Mouse (Mus musculus): ENCODE data around the gene Jmjd1c. TPM values are rescaled to one million over a fixed set of nuclear protein-coding genes. Genes with fewer than 3 reads are reported as not detected.

The Jmjd1c gene
- total RNA-seq, 2 experiments from 2014 or later: 20.2 to 21.5 TPM

GRCm38 (mm10) chr10:67215133-67215532 lies 119.2 kb downstream of the Jmjd1c start:
- intact Hi-C loops (cut with DNase I): loop anchor here (5.0 kb wide), 1 partner anchor 303 kb away; no protein-coding TSS in a partner anchor

GRCm38 (mm10) chr10:67216872-67217271 lies 120.9 kb downstream of the Jmjd1c start:
- no peak for DNase-seq
- intact Hi-C loops (cut with DNase I): loop anchor here (5.0 kb wide), 1 partner anchor 305 kb away; no protein-coding TSS in a partner anchor

More at GRCm38 (mm10) chr10:67215133-67215532, 119.2 kb downstream of the Jmjd1c start:
- no peak for DNase-seq

- intact Hi-C loops (cut with DNase I): loop anchor here (5.0 kb wide), 1 partner anchor 307 kb away; no protein-coding TSS in a partner anchor
- DNase-seq: no peak
Observed at GRCm38 (mm10) chr10:67218873-67219565, 123.1 kb downstream of the Jmjd1c start.

GRCm38 (mm10) chr10:67220251-67220650 lies 124.3 kb downstream of the Jmjd1c start:
- intact Hi-C loops (cut with DNase I): no loop called here
- DNase-seq: no peak

GRCm38 (mm10) chr10:67221284-67221683 lies 125.4 kb downstream of the Jmjd1c start:
- no peak for DNase-seq
- intact Hi-C loops (cut with DNase I): no loop called here

- no peak for DNase-seq
- intact Hi-C loops (cut with DNase I): no loop called here
Observed at GRCm38 (mm10) chr10:67223942-67224341, 128.0 kb downstream of the Jmjd1c start.

- intact Hi-C loops (cut with DNase I): no loop called here
- no peak for DNase-seq
Observed at GRCm38 (mm10) chr10:67225528-67225927, 129.6 kb downstream of the Jmjd1c start.

GRCm38 (mm10) chr10:67226109-67226508 lies 130.2 kb downstream of the Jmjd1c start:
- intact Hi-C loops (cut with DNase I): no loop called here

GRCm38 (mm10) chr10:67226543-67226942 lies 130.6 kb downstream of the Jmjd1c start:
- intact Hi-C loops (cut with DNase I): no loop called here
- no peak for DNase-seq

More at GRCm38 (mm10) chr10:67226109-67226508, 130.2 kb downstream of the Jmjd1c start:
- DNase-seq: peak; percentile 47 to 54

GRCm38 (mm10) chr10:67230439-67230838 lies 134.5 kb downstream of the Jmjd1c start:
- no peak for DNase-seq
- intact Hi-C loops (cut with DNase I): no loop called here

- intact Hi-C loops (cut with DNase I): no loop called here
- DNase-seq: no peak
Observed at GRCm38 (mm10) chr10:67247145-67247544, 151.2 kb downstream of the Jmjd1c start.

- DNase-seq: peak in 1 of 2 experiments; percentile 21
- intact Hi-C loops (cut with DNase I): no loop called here
Observed at GRCm38 (mm10) chr10:67249486-67249885, 153.6 kb downstream of the Jmjd1c start.

GRCm38 (mm10) chr10:67250846-67251245 lies 154.9 kb downstream of the Jmjd1c start:
- no peak for DNase-seq
- intact Hi-C loops (cut with DNase I): no loop called here

GRCm38 (mm10) chr10:67252353-67252752 lies 156.4 kb downstream of the Jmjd1c start:
- intact Hi-C loops (cut with DNase I): no loop called here
- no peak for DNase-seq

GRCm38 (mm10) chr10:67253115-67253514 lies 157.2 kb downstream of the Jmjd1c start:
- intact Hi-C loops (cut with DNase I): no loop called here
- DNase-seq: no peak

- no peak for DNase-seq
- intact Hi-C loops (cut with DNase I): loop anchor here (1.0 kb wide), 1 partner anchor 46 kb away; no protein-coding TSS in a partner anchor
Observed at GRCm38 (mm10) chr10:67264852-67265251, 168.9 kb downstream of the Jmjd1c start.

GRCm38 (mm10) chr10:67275916-67276315 lies 180.0 kb downstream of the Jmjd1c start:
- no peak for DNase-seq
- intact Hi-C loops (cut with DNase I): no loop called here

GRCm38 (mm10) chr10:67281852-67282251 lies 185.9 kb downstream of the Jmjd1c start:
- no peak for DNase-seq
- intact Hi-C loops (cut with DNase I): no loop called here

- DNase-seq: no peak
- intact Hi-C loops (cut with DNase I): no loop called here
Observed at GRCm38 (mm10) chr10:67282531-67282930, 186.6 kb downstream of the Jmjd1c start.

- intact Hi-C loops (cut with DNase I): no loop called here
- DNase-seq: no peak
Observed at GRCm38 (mm10) chr10:67283516-67283915, 187.6 kb downstream of the Jmjd1c start.

- DNase-seq: no peak
- intact Hi-C loops (cut with DNase I): no loop called here
Observed at GRCm38 (mm10) chr10:67284311-67284710, 188.4 kb downstream of the Jmjd1c start.

GRCm38 (mm10) chr10:67284761-67285175 lies 188.8 kb downstream of the Jmjd1c start:
- DNase-seq: peak in 1 of 2 experiments; percentile 56
- intact Hi-C loops (cut with DNase I): no loop called here

Measured in gastrocnemius, postnatal 36 days (tissue).